Mouse (Mus musculus) erythroblast, embryonic 14.5 days (primary cell): ENCODE measurements around the gene Rnf185. TPM values are rescaled to one million over a fixed set of nuclear protein-coding genes. Genes with fewer than 3 reads are reported as not detected.

Source experiments
- H3K27me3 ChIP-seq: 2 replicates; pipeline ENCODE4 v1.6.1; 2012; ENCODE audit warnings: inconsistent platforms; ENCODE audit not compliant: control insufficient read depth
- H3K36me3 ChIP-seq: 2 replicates; pipeline ENCODE4 v1.6.1; 2012; ENCODE audit warnings: mild to moderate bottlenecking, inconsistent platforms; ENCODE audit not compliant: control insufficient read depth
- H3K4me1 ChIP-seq: 2 replicates; pipeline ENCODE4 v1.6.1; 2012; ENCODE audit warnings: inconsistent platforms; ENCODE audit not compliant: control insufficient read depth
- H3K4me3 ChIP-seq: replicated peaks from 2 replicates; pipeline ENCODE3; 2012; ENCODE audit warnings: moderate library complexity, mild to moderate bottlenecking, inconsistent platforms
- H3K9me3 ChIP-seq: 2 replicates; pipeline ENCODE4 v1.6.1; 2012; ENCODE audit warnings: low read length, inconsistent platforms, mixed read lengths; ENCODE audit not compliant: control insufficient read depth
- GATA1 ChIP-seq: IDR thresholded peaks from 2 replicates; pipeline ENCODE4 v1.6.1; 2012; ENCODE audit warnings: low read length, inconsistent platforms, mixed read lengths
- TAL1 ChIP-seq: IDR thresholded peaks from 3 replicates; pipeline ENCODE4 v1.6.1; 2012; ENCODE audit warnings: low read length, inconsistent platforms, mixed read lengths
- polyA plus RNA-seq: library from polyadenylated mRNA; stranded (reverse); fragments of >175 nt; gene quantifications from 2 replicates; pipeline ENCODE4 v1.2.3, GENCODE M21; 2012

Gene Rnf185
- 0.06 and 0.08 TPM in 2 replicates for polyA plus RNA-seq

DNA sequence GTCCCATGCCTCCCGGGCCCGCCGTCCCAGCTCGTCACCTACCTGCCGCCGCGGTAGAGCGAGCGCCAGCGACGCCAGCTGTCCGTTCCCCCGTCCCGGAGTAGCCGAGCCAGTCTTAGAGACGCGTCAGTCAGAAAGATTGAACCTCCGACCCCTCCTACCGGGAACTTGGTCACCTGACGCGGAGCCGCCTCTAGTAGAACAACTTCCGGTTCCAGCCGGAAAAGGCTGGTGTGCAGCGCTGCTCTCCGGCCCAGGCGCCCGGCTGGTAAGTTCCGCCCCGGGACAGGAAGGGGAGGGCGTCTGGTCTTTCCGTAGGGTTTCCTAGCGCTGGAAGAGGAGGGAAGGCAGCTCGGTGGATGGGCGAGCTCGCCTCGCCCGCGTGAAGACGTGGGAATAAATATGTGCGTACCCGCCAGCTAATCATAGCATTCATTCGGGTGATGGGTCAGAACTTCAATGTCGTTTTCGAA lies at the start of gene Rnf185:
Gene Rnf185 (minus strand): TSS at position 197 of the 473 bp plus-strand sequence.
- Histone ChIP-seq H3K27me3 (no peaks in the 10 kb centered on the region), H3K36me3 (peaks cover 9% of the 10 kb centered on the region), H3K9me3 (no peaks in the 10 kb centered on the region), H3K4me3 (peak within 1 kb of the TSS; percentile 92), H3K4me1 (peaks cover 28% of the 10 kb centered on the region)
- no peak for TF ChIP-seq GATA1
- no peak for TF ChIP-seq TAL1

DNA sequence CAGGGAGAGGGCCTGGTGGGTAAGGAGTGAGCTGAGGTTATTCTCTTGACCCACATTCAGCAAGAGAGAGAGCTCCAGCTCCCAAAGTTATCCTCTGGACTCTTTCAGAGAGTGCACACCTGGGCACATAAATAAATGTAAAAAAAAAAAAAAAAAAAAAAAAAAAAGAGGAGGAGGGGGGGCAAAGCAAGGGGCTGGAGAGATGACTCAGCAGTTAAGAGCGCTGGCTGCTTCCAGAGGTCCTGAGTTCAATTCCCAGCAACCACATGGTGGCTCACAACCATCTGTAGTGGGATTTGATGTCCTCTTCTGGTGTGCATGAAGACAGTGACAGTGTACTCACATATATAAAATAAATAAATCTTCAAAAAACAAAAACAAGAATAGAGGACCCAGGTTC lies 45.1 kb upstream of the Rnf185 start:
- H3K4me3 ChIP-seq: no peak overlapping the region
- TF ChIP-seq GATA1 (no peak), TAL1 (no peak; the same call in 2 of the 3 replicates)
- H3K4me1 ChIP-seq: no peaks in the 10 kb centered on the region
- H3K36me3 ChIP-seq: no peaks in the 10 kb centered on the region
- no peaks in the 10 kb centered on the region for H3K27me3 ChIP-seq
- no peaks in the 10 kb centered on the region for H3K9me3 ChIP-seq

DNA sequence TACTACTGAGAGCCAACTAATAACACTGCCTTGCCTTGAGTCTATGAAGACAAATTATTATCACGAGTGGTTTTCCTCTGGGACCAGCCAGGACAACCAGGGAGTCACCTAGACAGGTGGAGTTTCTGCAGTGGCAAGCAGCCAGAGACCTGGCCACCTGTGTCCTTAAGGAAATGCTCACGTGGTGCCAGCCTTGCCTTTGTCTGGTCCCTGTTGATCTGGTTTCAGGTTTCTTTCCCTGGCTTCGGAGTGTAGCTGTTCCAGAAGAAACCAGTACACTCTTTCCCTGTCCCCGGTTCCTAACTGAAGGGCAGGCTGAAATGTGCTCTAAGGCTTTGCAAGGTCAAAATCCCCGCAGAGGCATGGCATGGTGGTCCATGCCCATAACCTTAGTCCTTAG lies 44.6 kb upstream of the Rnf185 start:
- H3K36me3 ChIP-seq: no peaks in the 10 kb centered on the region
- H3K9me3 ChIP-seq: no peaks in the 10 kb centered on the region
- no peak for TF ChIP-seq TAL1
- TF ChIP-seq GATA1: no peak
- H3K27me3 ChIP-seq: no peaks in the 10 kb centered on the region
- H3K4me3 ChIP-seq: no peak overlapping the region
- H3K4me1 ChIP-seq: no peaks in the 10 kb centered on the region

DNA sequence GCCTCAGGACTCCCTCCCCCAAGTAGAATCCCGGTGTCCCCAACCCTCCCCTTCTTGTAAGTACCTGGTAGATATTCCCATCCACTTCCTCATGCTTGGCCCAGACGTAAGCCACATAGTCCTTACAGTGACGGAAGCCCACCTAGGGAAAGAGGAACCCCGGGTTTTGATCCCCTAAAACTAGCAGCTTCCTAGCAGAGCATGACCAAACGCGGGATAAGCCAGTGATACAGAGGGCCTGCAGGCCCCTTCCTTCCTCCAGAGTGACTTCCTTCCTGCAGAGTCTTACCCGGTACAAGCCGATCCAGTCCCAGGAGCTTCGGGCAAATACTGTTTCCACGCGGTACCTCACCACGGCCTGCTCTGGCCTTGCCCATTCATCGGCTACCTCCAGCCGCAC lies 43.3 kb upstream of the Rnf185 start:
- no peaks in the 10 kb centered on the region for H3K36me3 ChIP-seq
- TF ChIP-seq TAL1 (no peak), GATA1 (no peak)
- no peaks in the 10 kb centered on the region for H3K4me1 ChIP-seq
- no peaks in the 10 kb centered on the region for H3K9me3 ChIP-seq
- H3K4me3 ChIP-seq: no peak overlapping the region
- no peaks in the 10 kb centered on the region for H3K27me3 ChIP-seq

DNA sequence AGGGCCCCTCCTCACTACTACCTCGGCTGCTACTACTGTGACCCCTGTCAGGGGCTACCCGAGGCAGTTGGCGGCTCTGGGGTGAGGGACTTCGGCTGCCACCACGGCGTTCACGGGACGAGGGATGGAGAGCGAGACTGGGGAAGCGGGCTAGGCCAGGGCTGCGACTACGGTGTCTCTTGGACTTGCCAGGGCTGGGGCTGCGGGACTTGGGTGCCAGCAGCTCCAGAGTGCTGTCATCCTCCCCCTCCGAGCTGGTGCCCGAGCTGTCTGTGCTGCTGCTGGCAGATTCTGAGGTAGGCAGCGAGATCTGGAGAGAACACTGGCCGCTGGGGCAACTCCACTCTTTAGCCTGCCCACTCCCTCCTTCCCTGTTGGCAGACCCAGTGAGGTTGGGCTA lies 42.7 kb upstream of the Rnf185 start:
- no peaks in the 10 kb centered on the region for H3K4me1 ChIP-seq
- H3K4me3 ChIP-seq: no peak overlapping the region
- H3K9me3 ChIP-seq: no peaks in the 10 kb centered on the region
- no peaks in the 10 kb centered on the region for H3K27me3 ChIP-seq
- no peaks in the 10 kb centered on the region for H3K36me3 ChIP-seq
- no peak for TF ChIP-seq GATA1
- TF ChIP-seq TAL1: no peak

DNA sequence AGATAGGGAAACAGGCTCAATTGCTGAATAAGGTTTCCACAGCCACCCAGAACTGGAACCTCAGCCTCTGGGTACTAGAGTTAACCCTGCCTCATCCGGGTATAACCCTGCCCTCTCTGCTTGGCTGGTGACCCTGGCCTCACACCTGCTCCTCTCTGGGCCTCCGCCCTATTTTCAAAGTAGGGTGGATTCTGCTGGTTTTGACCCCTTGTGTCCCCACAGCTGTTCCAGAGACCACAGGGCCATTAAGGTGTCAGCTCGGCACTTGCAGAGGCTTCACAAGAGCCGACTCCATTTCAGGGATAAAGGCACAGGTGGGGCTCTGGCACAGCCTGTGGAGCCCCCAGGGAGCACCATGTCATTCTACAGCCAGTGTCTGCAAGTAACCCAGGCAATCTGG lies 40.6 kb upstream of the Rnf185 start:
- no peak for TF ChIP-seq GATA1
- H3K9me3 ChIP-seq: no peaks in the 10 kb centered on the region
- peaks cover 2% of the 10 kb centered on the region for H3K4me1 ChIP-seq
- no peaks in the 10 kb centered on the region for H3K36me3 ChIP-seq
- no peaks in the 10 kb centered on the region for H3K27me3 ChIP-seq
- no peak overlapping the region for H3K4me3 ChIP-seq

DNA sequence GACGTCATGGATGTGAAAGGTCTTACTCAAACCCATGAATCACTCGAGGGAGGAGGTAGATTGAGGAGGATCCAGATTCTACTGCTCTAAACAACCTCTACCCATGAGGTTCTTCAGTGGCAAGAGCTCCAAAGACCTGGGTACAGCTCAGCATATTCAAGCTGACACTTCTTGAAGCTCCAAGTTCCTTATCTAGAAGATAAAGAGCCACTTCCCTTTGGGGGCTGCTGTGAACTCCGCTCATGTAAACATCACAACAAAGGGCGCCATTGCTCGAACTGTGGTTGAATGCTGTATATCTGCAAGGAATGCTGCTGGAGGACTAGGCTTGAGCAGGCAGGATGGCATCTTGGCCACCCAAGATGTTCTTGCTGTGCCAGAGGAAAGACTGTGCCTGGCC lies 36.9 kb upstream of the Rnf185 start:
- peaks cover 2% of the 10 kb centered on the region for H3K4me1 ChIP-seq
- H3K27me3 ChIP-seq: no peaks in the 10 kb centered on the region
- no peak overlapping the region for H3K4me3 ChIP-seq
- no peaks in the 10 kb centered on the region for H3K36me3 ChIP-seq
- no peaks in the 10 kb centered on the region for H3K9me3 ChIP-seq
- TF ChIP-seq TAL1 (no peak), GATA1 (no peak)

- TF ChIP-seq GATA1 (no peak), TAL1 (no peak)
- no peak within 1 kb of the TSS for H3K4me3 ChIP-seq
- H3K27me3 ChIP-seq: no peaks in the 10 kb centered on the region
- peaks cover 2% of the 10 kb centered on the region for H3K4me1 ChIP-seq
- H3K36me3 ChIP-seq: no peaks in the 10 kb centered on the region
- H3K9me3 ChIP-seq: no peaks in the 10 kb centered on the region
These were observed 35.9 kb upstream of the Rnf185 start, which contains the start of gene Pla2g3 for GRCm38 (mm10) chr11:3487952-3488570. TSS of gene Pla2g3 (plus strand) at chr11:3488284.

- no peaks in the 10 kb centered on the region for H3K36me3 ChIP-seq
- no peak overlapping the region for H3K4me3 ChIP-seq
- TF ChIP-seq GATA1: no peak
- TF ChIP-seq TAL1: no peak
- no peaks in the 10 kb centered on the region for H3K9me3 ChIP-seq
- peaks cover 2% of the 10 kb centered on the region for H3K4me1 ChIP-seq
- H3K27me3 ChIP-seq: no peaks in the 10 kb centered on the region
These were observed 34.2 kb upstream of the Rnf185 start for GRCm38 (mm10) chr11:3486349-3486748.
